7 mouse cellular contexts compared by ENCODE assay signal in genomic region chr4:117146176-117146575, GRCm38 (mm10). TPM values are rescaled to one million over a fixed set of nuclear protein-coding genes. Genes with fewer than 3 reads are reported as not detected.
DNase-seq lines count a peak whose midpoint lies in the region; ATAC-seq and TF ChIP-seq lines count a peak whose summit lies in the region.

No protein-coding gene starts in this region.

- peak; percentile 87 for DNase-seq in NIH3T3 (ENCODE audit: low read depth)
- DNase-seq in cerebellum, adult 9-10 months = peak; percentile 84
- peak; percentile 87 for DNase-seq in gastrocnemius, postnatal 14 days
- DNase-seq in layer of hippocampus, adult 2 months (ENCODE audit: low spot score in 2 of 2) = peak; percentile 69 to 91
- DNase-seq in lung, postnatal 36 days = peak; percentile 96
- peak; percentile 71 to 88 for DNase-seq in spleen, adult 18-20 months

- intact Hi-C loops in gastrocnemius, postnatal 14 days (cut with DNase I; ENCODE audit: low total_unique reads) = no loop called here

- H3K4me3 ChIP-seq in layer of hippocampus, adult 2 months = no peak overlapping the region

- no peak overlapping the region for H3K27ac ChIP-seq in layer of hippocampus, adult 2 months

- peak; percentile 80 for ATAC-seq in CD4-positive, CD25-positive, alpha-beta regulatory T cell, adult 4 months

- TF ChIP-seq CTCF in layer of hippocampus, adult 2 months (conservative IDR thresholded peaks at IDR 0.05) = peak; percentile 98

RNA-seq across cellular contexts. Expression of gene Rps8, which starts 9.9 kb away (rescaled TPM):
- polyA plus RNA-seq in CD4-positive, CD25-positive, alpha-beta regulatory T cell, adult 4 months (2017; shearing (Covaris generic)) = 100 to 1,000 TPM; 663 to 923 TPM
- total RNA-seq in gastrocnemius, postnatal 14 days (2021) = 100 to 1,000 TPM; 786 to 929 TPM
- total RNA-seq in layer of hippocampus, adult 2 months (2021) = 100 to 1,000 TPM; 509 to 527 TPM

RNA-seq across cellular contexts. Expression of gene Plk3, which starts 12.4 kb away (rescaled TPM):
- 10 to 100 TPM; 12.2 to 13.2 TPM for polyA plus RNA-seq in CD4-positive, CD25-positive, alpha-beta regulatory T cell, adult 4 months (2017; shearing (Covaris generic))
- total RNA-seq in gastrocnemius, postnatal 14 days (2021) = under 1 TPM; 0.91 to 0.96 TPM
- 1 to 10 TPM; 6.9 to 7.2 TPM for total RNA-seq in layer of hippocampus, adult 2 months (2021)

RNA-seq across cellular contexts. Expression of gene Tctex1d4, which starts 19.6 kb away (rescaled TPM):
- 1 to 10 TPM; 3.2 to 6.2 TPM for polyA plus RNA-seq in CD4-positive, CD25-positive, alpha-beta regulatory T cell, adult 4 months (2017; shearing (Covaris generic))
- total RNA-seq in gastrocnemius, postnatal 14 days (2021) = not detected
- under 1 TPM in 1 of 2 experiments, not detected in 1; 0.38 TPM for total RNA-seq in layer of hippocampus, adult 2 months (2021)

RNA-seq across cellular contexts. Expression of gene Btbd19, which starts 20.7 kb away (rescaled TPM):
- polyA plus RNA-seq in CD4-positive, CD25-positive, alpha-beta regulatory T cell, adult 4 months (2017; shearing (Covaris generic)) = 10 to 100 TPM; 18.5 to 19.2 TPM
- 1 to 10 TPM; 3.3 to 3.6 TPM for total RNA-seq in gastrocnemius, postnatal 14 days (2021)
- total RNA-seq in layer of hippocampus, adult 2 months (2021) = 10 to 100 TPM; 13.3 to 14.8 TPM

RNA-seq across cellular contexts. Expression of gene Kif2c, which starts 36.3 kb away (rescaled TPM):
- 1 to 10 TPM; 2.8 to 8.7 TPM for polyA plus RNA-seq in CD4-positive, CD25-positive, alpha-beta regulatory T cell, adult 4 months (2017; shearing (Covaris generic))
- 1 to 10 TPM; 1.6 to 1.8 TPM for total RNA-seq in gastrocnemius, postnatal 14 days (2021)
- under 1 TPM; 0.26 to 0.47 TPM for total RNA-seq in layer of hippocampus, adult 2 months (2021)

Comparison
In these comparisons a context has a peak if more than half of its experiments do, and no peak if none do; other contexts are left out.
1. RNA of gene Plk3, which starts 12.4 kb away (total RNA-seq): 6.9 to 7.2 TPM in layer of hippocampus, adult 2 months; 0.91 to 0.96 TPM in gastrocnemius, postnatal 14 days; every median in the first group is over 4 times any median in the second.
2. Peak in every context shown above with its lines, with median percentiles within 50 percentile points of each other: DNase-seq.